Mouse (Mus musculus) stomach, postnatal 0 days (tissue): ENCODE measurements at regions not wholly inside any gene's neighbourhood (a gene's known extent, or its start where the extent isn't known, plus 50 kb on each side); places are given as distances from the start of the nearest gene placed in this dataset.

Experiments
- CTCF ChIP-seq: IDR thresholded peaks from 2 replicates; pipeline ENCODE4 v1.5.1; 2016; ENCODE audit warnings: antibody characterized with exemption, low read depth, mild to moderate bottlenecking, moderate library complexity
- EP300 ChIP-seq: optimal IDR thresholded peaks from 2 replicates; pipeline ENCODE3; 2016; ENCODE audit warnings: antibody characterized with exemption

- TF ChIP-seq CTCF (no peak), EP300 (no peak)
These were observed 248.7 kb upstream of the Tle3 start for GRCm38 (mm10) chr9:61123431-61123830.
